Mouse (Mus musculus): ENCODE measurements at regions not wholly inside any gene's neighbourhood (a gene's known extent, or its start where the extent isn't known, plus 50 kb on each side); places are given as distances from the start of the nearest gene placed in this dataset.

GRCm38 (mm10) chr5:43358928-43359765 lies 126.2 kb downstream of the Cpeb2 start:
- H3K4me2 ChIP-seq: no peak overlapping the region

GRCm38 (mm10) chr5:43360298-43360697 lies 127.3 kb downstream of the Cpeb2 start:
- 43% methylated on average over 3 of the region's 3 CpGs for WGBS

More at GRCm38 (mm10) chr5:43358928-43359765, 126.2 kb downstream of the Cpeb2 start:
- Histone ChIP-seq H3K27me3 (no peaks in the 10 kb centered on the region), H3K27ac (no peak overlapping the region), H3K9ac (no peak overlapping the region), H3K4me3 (no peak overlapping the region), H3K4me1 (replicated peaks) (peaks cover 23% of the 10 kb centered on the region), H3K9me3 (replicated peaks) (no peaks in the 10 kb centered on the region), H3K36me3 (no peaks in the 10 kb centered on the region)
- ATAC-seq (replicated peaks; ENCODE audit: insufficient number of reproducible peaks, insufficient read depth, low FRiP score, low read depth): no peak
- 65% methylated on average over 7 of the region's 7 CpGs for WGBS

GRCm38 (mm10) chr5:43361026-43361425 lies 128.1 kb downstream of the Cpeb2 start:
- ATAC-seq (replicated peaks; ENCODE audit: insufficient number of reproducible peaks, insufficient read depth, low FRiP score, low read depth): no peak
- 91% methylated on average over 1 of the region's 1 CpGs for WGBS

More at GRCm38 (mm10) chr5:43360298-43360697, 127.3 kb downstream of the Cpeb2 start:
- Histone ChIP-seq H3K4me1 (replicated peaks) (peaks cover 14% of the 10 kb centered on the region), H3K4me3 (no peak overlapping the region), H3K27me3 (no peaks in the 10 kb centered on the region), H3K4me2 (no peak overlapping the region), H3K9ac (no peak overlapping the region), H3K9me3 (replicated peaks) (no peaks in the 10 kb centered on the region), H3K27ac (no peak overlapping the region), H3K36me3 (no peaks in the 10 kb centered on the region)
- ATAC-seq (replicated peaks; ENCODE audit: insufficient number of reproducible peaks, insufficient read depth, low FRiP score, low read depth): no peak

GRCm38 (mm10) chr5:43372385-43372784 lies 139.4 kb downstream of the Cpeb2 start:
- no peak for ATAC-seq (replicated peaks; ENCODE audit: insufficient number of reproducible peaks, insufficient read depth, low FRiP score, low read depth)
- Histone ChIP-seq H3K36me3 (no peaks in the 10 kb centered on the region), H3K4me3 (no peak overlapping the region), H3K9me3 (replicated peaks) (no peaks in the 10 kb centered on the region), H3K4me2 (no peak overlapping the region), H3K27me3 (no peaks in the 10 kb centered on the region), H3K4me1 (replicated peaks) (no peaks in the 10 kb centered on the region), H3K9ac (no peak overlapping the region), H3K27ac (no peak overlapping the region)
- 83% methylated on average over 1 of the region's 1 CpGs for WGBS

More at GRCm38 (mm10) chr5:43361026-43361425, 128.1 kb downstream of the Cpeb2 start:
- Histone ChIP-seq H3K4me2 (no peak overlapping the region), H3K27ac (no peak overlapping the region), H3K9me3 (replicated peaks) (no peaks in the 10 kb centered on the region), H3K9ac (no peak overlapping the region), H3K4me3 (no peak overlapping the region), H3K4me1 (replicated peaks) (peaks cover 7% of the 10 kb centered on the region), H3K36me3 (no peaks in the 10 kb centered on the region), H3K27me3 (no peaks in the 10 kb centered on the region)

GRCm38 (mm10) chr5:43384689-43385375 lies 130.5 kb upstream of the C1qtnf7 start:
- Histone ChIP-seq H3K9me3 (replicated peaks) (no peaks in the 10 kb centered on the region), H3K36me3 (no peaks in the 10 kb centered on the region), H3K27ac (no peak overlapping the region), H3K27me3 (no peaks in the 10 kb centered on the region), H3K4me3 (no peak overlapping the region), H3K4me2 (no peak overlapping the region), H3K9ac (no peak overlapping the region), H3K4me1 (replicated peaks) (no peaks in the 10 kb centered on the region; the same call in 1 of the 2 replicates)
- 60% methylated on average over 3 of the region's 3 CpGs for WGBS
- ATAC-seq (replicated peaks; ENCODE audit: insufficient number of reproducible peaks, insufficient read depth, low FRiP score, low read depth): no peak

- no peaks in the 10 kb centered on the region for H3K36me3 ChIP-seq
- no peak for ATAC-seq (replicated peaks; ENCODE audit: insufficient number of reproducible peaks, insufficient read depth, low FRiP score, low read depth)
- H3K4me3 ChIP-seq: no peak overlapping the region
- H3K9me3 ChIP-seq (replicated peaks): no peaks in the 10 kb centered on the region
- H3K9ac ChIP-seq: no peak overlapping the region
- H3K4me2 ChIP-seq: no peak overlapping the region
- WGBS: 9% methylated on average over 2 of the region's 2 CpGs
- no peaks in the 10 kb centered on the region for H3K4me1 ChIP-seq (replicated peaks)
- no peaks in the 10 kb centered on the region for H3K27me3 ChIP-seq
- H3K27ac ChIP-seq: no peak overlapping the region
Measured at GRCm38 (mm10) chr5:43390997-43391396, 124.3 kb upstream of the C1qtnf7 start.

- ATAC-seq (replicated peaks; ENCODE audit: insufficient number of reproducible peaks, insufficient read depth, low FRiP score, low read depth): peak; percentile 62; the same call in 1 of the 2 replicates
- WGBS: 8% methylated on average over 3 of the region's 3 CpGs
- Histone ChIP-seq H3K4me2 (no peak overlapping the region), H3K4me1 (replicated peaks) (no peaks in the 10 kb centered on the region), H3K9me3 (replicated peaks) (no peaks in the 10 kb centered on the region), H3K27ac (no peak overlapping the region), H3K27me3 (no peaks in the 10 kb centered on the region), H3K4me3 (no peak overlapping the region), H3K9ac (no peak overlapping the region), H3K36me3 (no peaks in the 10 kb centered on the region)
Measured at GRCm38 (mm10) chr5:43391412-43392029, 123.8 kb upstream of the C1qtnf7 start.

- no peaks in the 10 kb centered on the region for H3K9me3 ChIP-seq (replicated peaks)
- H3K4me1 ChIP-seq (replicated peaks): no peaks in the 10 kb centered on the region
- 56% methylated on average over 8 of the region's 8 CpGs for whole genome bisulfite sequencing
- no peak overlapping the region for H3K4me3 ChIP-seq
- no peak overlapping the region for H3K9ac ChIP-seq
- H3K4me2 ChIP-seq: no peak overlapping the region
- no peaks in the 10 kb centered on the region for H3K27me3 ChIP-seq
- no peak overlapping the region for H3K27ac ChIP-seq
- ATAC-seq (replicated peaks; ENCODE audit: insufficient number of reproducible peaks, insufficient read depth, low FRiP score, low read depth): no peak
- H3K36me3 ChIP-seq: no peaks in the 10 kb centered on the region
Measured at GRCm38 (mm10) chr5:43392908-43393545, 122.3 kb upstream of the C1qtnf7 start.

GRCm38 (mm10) chr5:43417259-43417658 lies 98.1 kb upstream of the C1qtnf7 start:
- Histone ChIP-seq H3K9ac (no peak overlapping the region), H3K9me3 (replicated peaks) (no peaks in the 10 kb centered on the region), H3K27ac (no peak overlapping the region), H3K27me3 (no peaks in the 10 kb centered on the region), H3K36me3 (no peaks in the 10 kb centered on the region), H3K4me1 (replicated peaks) (no peaks in the 10 kb centered on the region), H3K4me3 (no peak overlapping the region), H3K4me2 (no peak overlapping the region)
- 88% methylated on average over 2 of the region's 2 CpGs for WGBS
- ATAC-seq (replicated peaks; ENCODE audit: insufficient number of reproducible peaks, insufficient read depth, low FRiP score, low read depth): no peak

- 71% methylated on average over 9 of the region's 9 CpGs for WGBS
- Histone ChIP-seq H3K4me2 (no peak overlapping the region), H3K4me1 (replicated peaks) (no peaks in the 10 kb centered on the region), H3K9ac (no peak overlapping the region), H3K27ac (no peak overlapping the region), H3K4me3 (no peak overlapping the region), H3K9me3 (replicated peaks) (no peaks in the 10 kb centered on the region), H3K36me3 (no peaks in the 10 kb centered on the region), H3K27me3 (no peaks in the 10 kb centered on the region)
- no peak; the same call in 1 of the 2 replicates for ATAC-seq (replicated peaks; ENCODE audit: insufficient number of reproducible peaks, insufficient read depth, low FRiP score, low read depth)
Measured at GRCm38 (mm10) chr5:43422815-43423687, 92.3 kb upstream of the C1qtnf7 start.
